Mouse (Mus musculus) kidney, embryonic 16.5 days (tissue): ENCODE measurements around the gene Lipn. TPM values are rescaled to one million over a fixed set of nuclear protein-coding genes. Genes with fewer than 3 reads are reported as not detected.

ENCODE experiments used
- microRNA-seq: library from miRNA; unstranded; fragments of <30 nt; microRNA quantifications from one replicate; pipeline ENCODE4, GENCODE M21; 2016
- polyA plus RNA-seq: library from polyadenylated mRNA; unstranded; fragments of >200 nt; fragmentation: Nextera tagmentation; extraction: Ambion mirVana; gene quantifications from 2 replicates; pipeline ENCODE4 v1.2.1, GENCODE M21; 2015

Gene Lipn
- polyA plus RNA-seq, 1 experiment from 2014 or later, result not detected

Small RNA genes within 50 kb of the gene (microRNA-seq; reads per million reads assigned to microRNA genes)
- not detected for gene Gm23334

Other genes starting within 250 kb of the Lipn start
- not detected in 2 replicates for gene Lipf, start 106.2 kb upstream of the Lipn start, polyA plus RNA-seq
- not detected in 2 replicates for gene Lipk, start 59.1 kb upstream of the Lipn start, polyA plus RNA-seq
- not detected in 2 replicates for gene Lipm, start 33.6 kb downstream of the Lipn start, polyA plus RNA-seq
- gene Ankrd22, start 98.7 kb downstream of the Lipn start, polyA plus RNA-seq, result 0.06 TPM in 1 of 2 replicates, not detected in the other
- 4.5 and 5.0 TPM in 2 replicates for gene Stambpl1, start 124.9 kb downstream of the Lipn start, polyA plus RNA-seq
- 352 and 628 TPM in 2 replicates for gene Acta2, start 188.2 kb downstream of the Lipn start, polyA plus RNA-seq
- gene Fas, start 223.3 kb downstream of the Lipn start, polyA plus RNA-seq, result 4.0 and 5.3 TPM in 2 replicates